Mouse (Mus musculus): ENCODE data around the gene Lyg2.
A peak's percentile ranks its signal among the peaks of the same experiment; 100 is the strongest.

The Lyg2 gene

GRCm38 (mm10) chr1:37916393-37916792, at the start of gene Lyg2:
Gene Lyg2 (minus strand): TSS chr1:37916493.
- no peak for DNase-seq (ENCODE audit: low read depth, low spot score)

- peak; percentile 81 for DNase-seq (ENCODE audit: low read depth, low spot score)
Measured at GRCm38 (mm10) chr1:37965571-37965970, 49.3 kb upstream of the Lyg2 start.

GRCm38 (mm10) chr1:37959486-37959885, 43.2 kb upstream of the Lyg2 start:
- DNase-seq (ENCODE audit: low read depth, low spot score), result no peak

- no peak for DNase-seq (ENCODE audit: low read depth, low spot score)
Measured at GRCm38 (mm10) chr1:37958516-37958915, 42.2 kb upstream of the Lyg2 start.

- DNase-seq (ENCODE audit: low read depth, low spot score), result no peak
Measured at GRCm38 (mm10) chr1:37957659-37958058, 41.4 kb upstream of the Lyg2 start, which contains the start of gene Lyg1. Gene Lyg1 (minus strand): TSS chr1:37957759.

- peak; percentile 58 for DNase-seq (ENCODE audit: low read depth, low spot score)
Measured at GRCm38 (mm10) chr1:37956690-37957431, 40.6 kb upstream of the Lyg2 start.

- no peak for DNase-seq (ENCODE audit: low read depth, low spot score)
Measured at GRCm38 (mm10) chr1:37955251-37955650, 39.0 kb upstream of the Lyg2 start.

GRCm38 (mm10) chr1:37954786-37955185, 38.5 kb upstream of the Lyg2 start:
- no peak for DNase-seq (ENCODE audit: low read depth, low spot score)

GRCm38 (mm10) chr1:37948906-37949305, 32.6 kb upstream of the Lyg2 start:
- no peak for DNase-seq (ENCODE audit: low read depth, low spot score)

- DNase-seq (ENCODE audit: low read depth, low spot score), result peak; percentile 93
Measured at GRCm38 (mm10) chr1:37931806-37932205, 15.5 kb upstream of the Lyg2 start.

- peak; percentile 78 for DNase-seq (ENCODE audit: low read depth, low spot score)
Measured at GRCm38 (mm10) chr1:37925971-37926370, 9.7 kb upstream of the Lyg2 start.

- DNase-seq (ENCODE audit: low read depth, low spot score), result no peak
Measured at GRCm38 (mm10) chr1:37922536-37922935, 6.2 kb upstream of the Lyg2 start.

- no peak for DNase-seq (ENCODE audit: low read depth, low spot score)
Measured at GRCm38 (mm10) chr1:37918096-37918495, 1.8 kb upstream of the Lyg2 start.

GRCm38 (mm10) chr1:37917666-37918065, 1.4 kb upstream of the Lyg2 start:
- DNase-seq (ENCODE audit: low read depth, low spot score), result no peak

GRCm38 (mm10) chr1:37912751-37913150, 3.5 kb downstream of the Lyg2 start:
- peak; percentile 69 for DNase-seq (ENCODE audit: low read depth, low spot score)

GRCm38 (mm10) chr1:37903178-37903577, 13.1 kb downstream of the Lyg2 start:
- peak; percentile 71 for DNase-seq (ENCODE audit: low read depth, low spot score)

GRCm38 (mm10) chr1:37900288-37900687, 16.0 kb downstream of the Lyg2 start:
- peak; percentile 82 for DNase-seq (ENCODE audit: low read depth, low spot score)

- DNase-seq (ENCODE audit: low read depth, low spot score), result no peak
Measured at GRCm38 (mm10) chr1:37899816-37900215, 16.5 kb downstream of the Lyg2 start.

- no peak for DNase-seq (ENCODE audit: low read depth, low spot score)
Measured at GRCm38 (mm10) chr1:37894606-37895005, 21.7 kb downstream of the Lyg2 start.

- no peak for DNase-seq (ENCODE audit: low read depth, low spot score)
Measured at GRCm38 (mm10) chr1:37891400-37891799, 24.9 kb downstream of the Lyg2 start.

GRCm38 (mm10) chr1:37890025-37890652, 26.2 kb downstream of the Lyg2 start, which contains the start of the genes Mitd1 and Mrpl30:
Gene Mitd1 (minus strand): TSS chr1:37890411.
Gene Mrpl30 (plus strand): TSS chr1:37890477.
- DNase-seq (ENCODE audit: low read depth, low spot score), result peak; percentile 96

- no peak for DNase-seq (ENCODE audit: low read depth, low spot score)
Measured at GRCm38 (mm10) chr1:37889206-37889605, 27.1 kb downstream of the Lyg2 start.

GRCm38 (mm10) chr1:37884451-37884850, 31.8 kb downstream of the Lyg2 start:
- DNase-seq (ENCODE audit: low read depth, low spot score), result peak; percentile 86
